Mouse (Mus musculus) adrenal gland, adult 2 months (tissue): ENCODE measurements around the gene Creld2. TPM values are rescaled to one million over a fixed set of nuclear protein-coding genes. Genes with fewer than 3 reads are reported as not detected.
A peak's percentile ranks its signal among the peaks of the same experiment; 100 is the strongest.

Source experiments
- DNase-seq: peaks from one replicate; pipeline ENCODE4 v3.0.0; 2021
- polyA plus RNA-seq: library from polyadenylated mRNA; depleted of rRNA; stranded (reverse); fragments of >200 nt; gene quantifications from 2 replicates; pipeline ENCODE4 v1.2.3, GENCODE M21; 2012
- total RNA-seq, 2 experiments: library from RNA; stranded (reverse); gene quantifications; 2 replicates each; pipeline ENCODE4 v1.2.3; 2021

The Creld2 gene
- total and polyA plus RNA-seq, 3 experiments = 25.7 to 45.6 (median 44.8) TPM

GRCm38 (mm10) chr15:88851507-88852149, 32.2 kb downstream of the Creld2 start:
- no peak for DNase-seq

- DNase-seq = no peak
Observed at GRCm38 (mm10) chr15:88853106-88853505, 33.7 kb downstream of the Creld2 start.

GRCm38 (mm10) chr15:88854119-88854968, 34.9 kb downstream of the Creld2 start:
- DNase-seq = peak; percentile 48

GRCm38 (mm10) chr15:88854969-88855830, 35.8 kb downstream of the Creld2 start:
- DNase-seq = no peak

- DNase-seq = no peak
Observed at GRCm38 (mm10) chr15:88855896-88856417, 36.5 kb downstream of the Creld2 start.

GRCm38 (mm10) chr15:88856613-88857012, 37.2 kb downstream of the Creld2 start:
- no peak for DNase-seq

GRCm38 (mm10) chr15:88857361-88857760, 37.9 kb downstream of the Creld2 start:
- DNase-seq = no peak

GRCm38 (mm10) chr15:88858141-88858541, 38.7 kb downstream of the Creld2 start:
- DNase-seq = peak; percentile 77

GRCm38 (mm10) chr15:88858707-88859106, 39.3 kb downstream of the Creld2 start:
- DNase-seq = no peak

- no peak for DNase-seq
Observed at GRCm38 (mm10) chr15:88859206-88859970, 39.9 kb downstream of the Creld2 start.

- DNase-seq = no peak
Observed at GRCm38 (mm10) chr15:88860781-88861180, 41.3 kb downstream of the Creld2 start.

- DNase-seq = peak; percentile 99
Observed at GRCm38 (mm10) chr15:88861772-88862622, 42.6 kb downstream of the Creld2 start, which contains the start of gene Pim3. TSS of gene Pim3 (plus strand) at chr15:88862186.

GRCm38 (mm10) chr15:88862881-88863694, 43.6 kb downstream of the Creld2 start:
- peak; percentile 85 for DNase-seq

- DNase-seq = peak; percentile 96
Observed at GRCm38 (mm10) chr15:88863695-88864231, 44.3 kb downstream of the Creld2 start.

- peak; percentile 70 for DNase-seq
Observed at GRCm38 (mm10) chr15:88864270-88865030, 45.0 kb downstream of the Creld2 start.

- no peak for DNase-seq
Observed at GRCm38 (mm10) chr15:88865061-88865460, 45.6 kb downstream of the Creld2 start.

- no peak for DNase-seq
Observed at GRCm38 (mm10) chr15:88865888-88866695, 46.6 kb downstream of the Creld2 start.
